Mouse (Mus musculus): ENCODE data around the gene Copz1.

The Copz1 gene

DNA sequence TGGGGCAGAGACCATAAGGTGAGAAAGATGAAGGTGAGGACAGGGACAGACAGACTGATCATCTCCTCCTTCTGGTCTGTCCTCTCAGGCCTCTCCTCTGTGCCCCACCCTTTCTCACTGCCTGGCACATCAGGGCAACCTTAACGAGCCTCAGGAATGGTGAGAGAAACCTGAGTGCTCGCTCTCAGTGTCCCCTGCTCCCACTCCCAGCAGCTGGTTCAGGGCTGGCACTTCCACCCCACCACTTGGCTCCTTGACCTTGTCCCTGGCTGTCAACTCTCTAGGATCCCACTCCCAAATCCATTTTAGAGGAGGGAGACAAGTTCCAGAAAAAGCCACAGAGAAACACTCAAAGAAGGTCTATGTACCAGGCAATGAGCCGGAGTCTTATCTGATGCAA, 62.5 kb downstream of the Copz1 start:
- intact Hi-C loops (cut with DNase I): no loop called here

DNA sequence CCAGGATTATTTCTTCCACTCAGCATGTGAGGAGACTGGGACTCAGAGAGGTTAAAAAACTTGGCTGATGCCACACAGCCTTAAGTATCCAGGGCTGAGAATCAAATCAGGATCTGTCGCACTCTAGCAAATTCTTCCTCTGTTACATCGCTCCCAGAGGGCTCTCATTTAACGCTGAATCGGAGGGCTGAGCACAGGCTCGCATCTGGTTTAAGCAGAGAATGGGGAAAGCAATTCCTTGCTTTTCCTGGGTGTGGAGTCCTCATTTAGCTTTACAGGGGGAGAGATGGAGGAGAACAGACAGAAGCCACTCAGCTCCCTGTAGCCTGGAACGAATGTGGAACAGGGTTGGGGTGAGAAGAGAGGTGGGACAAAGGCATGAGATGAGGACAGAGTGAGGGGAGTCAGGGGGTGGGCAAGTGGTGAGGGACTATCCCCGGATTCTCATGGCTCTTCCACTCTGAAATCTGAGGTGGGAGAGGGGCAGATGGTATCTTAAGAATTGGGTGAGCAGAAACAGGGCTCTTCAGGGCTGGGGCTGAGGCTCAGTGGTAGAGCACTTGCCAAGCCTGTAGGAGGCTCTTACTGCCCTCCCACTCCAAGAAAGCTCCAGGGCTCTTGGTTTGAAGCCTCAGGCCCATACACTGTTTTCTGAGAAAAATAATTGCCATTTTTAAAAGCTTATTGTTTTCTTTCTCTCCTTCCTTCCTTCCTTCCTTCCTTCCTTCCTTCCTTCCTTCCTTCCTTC, 63.1 kb downstream of the Copz1 start:
- intact Hi-C loops (cut with DNase I): no loop called here

GRCm38 (mm10) chr15:103336996-103337667, 64.6 kb downstream of the Copz1 start:
- intact Hi-C loops (cut with DNase I): no loop called here

GRCm38 (mm10) chr15:103338829-103339165, 66.3 kb downstream of the Copz1 start:
- intact Hi-C loops (cut with DNase I): no loop called here

DNA sequence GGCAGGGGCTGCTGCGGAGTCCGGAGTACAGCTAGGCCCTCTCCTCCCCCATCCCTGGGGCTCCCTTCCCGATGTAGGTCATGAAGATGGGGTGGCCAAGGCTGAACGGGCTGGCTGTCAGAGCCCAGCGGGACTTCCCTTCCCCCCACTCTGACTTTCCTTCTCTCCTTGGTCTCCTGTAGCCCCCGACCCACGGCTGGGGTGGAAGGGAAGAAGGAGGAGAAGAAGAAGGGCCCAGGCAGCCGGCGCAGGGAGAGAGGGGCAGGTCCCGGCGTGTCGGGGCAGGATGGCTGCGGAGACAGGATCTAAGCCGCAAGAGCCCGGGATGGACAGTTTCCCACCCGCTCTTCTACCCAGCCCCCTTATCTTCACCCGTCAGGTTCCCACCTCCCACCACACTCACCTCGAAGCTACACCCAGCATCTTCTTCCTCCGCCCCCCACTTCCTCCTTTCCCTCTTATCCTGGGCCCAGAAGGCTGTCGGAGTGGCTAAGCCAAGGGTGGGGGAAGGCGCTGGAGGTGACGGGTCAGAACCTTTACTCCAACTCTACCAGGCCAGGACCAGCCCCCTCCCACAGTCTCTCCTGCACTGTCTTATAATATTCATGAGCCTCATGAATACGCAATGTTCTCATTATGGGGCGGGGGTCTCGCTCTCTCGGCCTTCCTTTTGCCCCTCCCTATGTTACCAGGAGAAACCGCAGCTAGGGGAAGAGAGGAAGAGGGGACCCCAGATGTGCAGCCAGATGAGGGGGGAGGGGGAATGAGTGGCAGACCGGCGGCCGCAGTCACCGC, 66.8 kb downstream of the Copz1 start:
- intact Hi-C loops (cut with DNase I): no loop called here

GRCm38 (mm10) chr15:103339961-103340337, 67.4 kb downstream of the Copz1 start, which contains the start of gene Zfp385a:
TSS of gene Zfp385a (minus strand) at chr15:103340093.
- intact Hi-C loops (cut with DNase I): no loop called here

GRCm38 (mm10) chr15:103340786-103341185, 68.3 kb downstream of the Copz1 start:
- intact Hi-C loops (cut with DNase I): no loop called here

- intact Hi-C loops (cut with DNase I): no loop called here
These were observed 69.0 kb downstream of the Copz1 start for GRCm38 (mm10) chr15:103341547-103341946.

GRCm38 (mm10) chr15:103342415-103342814, 69.9 kb downstream of the Copz1 start:
- intact Hi-C loops (cut with DNase I): no loop called here

GRCm38 (mm10) chr15:103343008-103343407, 70.5 kb downstream of the Copz1 start:
- intact Hi-C loops (cut with DNase I): no loop called here

DNA sequence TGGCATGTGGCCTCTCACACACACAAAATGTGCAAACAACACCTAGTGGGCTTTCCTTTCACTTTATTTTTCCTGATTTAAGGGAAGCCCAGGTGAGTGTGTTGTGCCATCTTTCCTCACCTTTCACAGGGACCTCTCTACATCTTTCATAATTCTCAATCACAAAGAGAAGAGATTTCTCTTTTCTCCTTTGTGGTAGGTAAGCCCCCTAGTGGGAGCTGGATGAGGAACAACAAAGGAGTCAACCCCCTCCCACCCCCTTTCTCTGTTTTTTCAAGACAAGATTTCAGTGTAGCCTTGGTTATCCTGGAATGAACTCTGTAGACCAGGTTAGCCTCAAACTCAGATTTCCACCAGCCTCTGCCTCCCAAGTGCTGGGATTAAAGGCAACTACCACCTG, 71.0 kb downstream of the Copz1 start:
- intact Hi-C loops (cut with DNase I): no loop called here

DNA sequence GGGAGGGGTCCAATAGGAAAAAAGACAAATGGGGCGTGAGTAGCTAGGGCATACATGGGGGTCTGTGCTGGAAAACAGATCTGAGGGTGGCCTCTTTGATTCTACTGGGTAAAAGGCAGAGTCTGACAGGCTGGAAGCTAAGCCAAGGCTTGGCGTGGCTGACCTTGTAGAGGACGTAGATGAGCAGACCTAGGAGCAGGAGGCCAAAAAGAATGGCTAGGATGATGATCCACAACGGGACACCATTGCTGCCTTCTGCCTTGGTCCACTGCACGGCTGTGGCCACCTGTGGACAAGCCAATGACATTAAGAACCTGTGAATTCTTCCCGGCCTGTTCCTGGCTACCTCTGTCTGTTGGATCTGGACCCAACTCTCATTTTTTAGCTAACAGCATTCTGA, 73.3 kb downstream of the Copz1 start:
- intact Hi-C loops (cut with DNase I): loop anchor here (2.0 kb wide), 1 partner anchor 43 kb away; no protein-coding TSS in a partner anchor

DNA sequence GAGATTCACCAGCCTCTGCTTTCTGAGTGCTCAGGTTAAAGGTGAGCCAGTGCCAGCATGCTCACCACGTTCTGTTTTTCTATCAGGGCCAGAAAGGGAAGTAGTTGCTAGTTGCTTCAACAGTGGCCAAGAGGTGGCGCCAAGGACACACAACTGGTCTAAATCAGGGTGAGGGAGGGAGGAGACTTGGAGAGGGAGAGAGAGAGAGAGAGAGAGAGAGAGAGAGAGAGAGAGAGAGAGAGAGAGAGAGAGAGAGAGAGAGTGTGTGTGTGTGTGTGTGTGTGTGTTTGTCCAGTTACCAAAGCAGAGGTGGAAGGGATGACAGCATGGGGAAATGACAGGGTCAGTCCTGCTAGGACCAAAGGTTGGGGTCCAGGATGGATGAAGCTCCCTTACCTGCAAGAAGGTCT, 74.8 kb downstream of the Copz1 start:
- intact Hi-C loops (cut with DNase I): loop anchor here (2.0 kb wide), 1 partner anchor 42 kb away; no protein-coding TSS in a partner anchor

Small RNA genes lying within 50 kb of the gene (microRNA-seq; reads per million reads assigned to microRNA genes)
- 68.4 to 76.4 reads per million in 2 experiments for gene Mir148b

All from adrenal gland (tissue).